Mouse (Mus musculus): ENCODE results near the gene Glb1.
A peak's percentile ranks its signal among the peaks of the same experiment; 100 is the strongest.

Gene Glb1

DNA sequence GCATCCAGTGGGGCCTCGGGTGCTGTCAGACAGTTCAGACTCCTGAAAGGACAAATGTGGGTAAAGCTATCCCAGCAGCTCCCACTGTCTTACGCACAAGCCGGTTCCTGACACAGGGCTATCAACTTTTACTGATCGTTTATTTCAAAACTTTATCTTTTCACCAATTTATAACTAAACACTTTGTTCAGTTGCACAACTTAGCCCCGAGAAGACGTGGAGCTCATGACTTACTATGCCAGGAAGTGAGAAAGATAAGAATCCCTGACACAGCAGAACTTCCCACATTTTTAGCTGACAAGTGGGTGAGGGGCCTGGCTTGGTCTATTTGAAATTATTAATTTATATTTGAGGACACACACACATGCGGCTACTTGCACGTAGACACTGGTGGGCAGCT, 6.2 kb upstream of the Glb1 start:
- DNase-seq (ENCODE audit: low read depth, low spot score): no peak

DNA sequence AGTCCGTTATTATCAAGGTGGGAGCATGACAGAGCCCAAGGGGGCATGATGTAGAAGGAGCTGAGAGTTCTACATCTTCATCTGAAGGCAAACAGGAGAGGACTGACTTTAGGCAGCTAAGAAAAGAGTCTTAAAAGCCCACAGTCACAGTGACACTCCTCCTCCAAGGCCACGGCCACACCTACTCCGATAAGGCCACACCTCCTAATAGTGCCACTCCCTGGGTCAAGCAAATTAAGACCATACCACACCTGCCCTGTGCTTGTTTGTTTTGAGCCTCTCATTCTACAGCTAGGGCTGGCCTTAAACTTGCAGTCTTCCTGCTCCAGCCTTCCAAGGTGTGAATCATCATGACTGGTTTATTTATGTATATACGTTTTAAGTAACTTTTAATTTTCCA, 5.6 kb upstream of the Glb1 start:
- peak; percentile 88 for DNase-seq (ENCODE audit: low read depth, low spot score)

DNA sequence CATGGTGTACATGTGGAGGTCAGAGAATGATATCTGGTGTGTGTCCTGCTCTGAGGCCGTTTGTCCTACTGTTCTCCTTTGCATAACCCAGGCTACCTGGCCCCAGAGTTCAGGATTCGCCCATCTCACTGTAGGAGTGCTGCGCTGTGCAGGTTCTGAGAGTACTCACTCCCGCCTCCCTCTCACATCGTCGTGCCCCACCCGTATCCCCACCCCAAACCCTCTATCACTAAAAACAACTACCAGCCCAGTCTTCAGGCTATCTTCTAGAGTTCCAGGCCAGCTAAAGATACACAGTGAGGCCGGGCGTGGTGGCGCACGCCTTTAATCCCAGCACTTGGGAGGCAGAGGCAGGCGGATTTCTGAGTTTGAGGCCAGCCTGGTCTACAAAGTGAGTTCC, 1.2 kb upstream of the Glb1 start:
- peak; percentile 62 for DNase-seq (ENCODE audit: low read depth, low spot score)

DNA sequence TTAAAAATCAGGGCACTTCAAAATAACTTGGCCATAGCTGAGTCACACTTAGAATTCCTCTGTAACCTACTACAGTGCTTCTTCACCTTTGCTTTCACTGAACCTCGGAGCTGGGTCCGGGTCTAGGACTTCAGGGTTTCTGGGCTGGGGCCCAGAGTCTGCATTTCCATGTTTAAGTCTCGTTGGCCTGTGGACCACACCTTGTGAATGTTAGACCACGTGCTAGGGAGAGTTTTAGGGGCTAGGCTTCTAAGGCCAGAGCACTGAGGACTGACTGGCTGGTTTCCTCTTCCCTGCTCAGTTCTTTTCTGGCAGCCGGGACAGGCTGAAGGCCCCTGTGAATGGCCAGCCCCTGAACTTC, 308 bp upstream of the Glb1 start:
- DNase-seq (ENCODE audit: low read depth, low spot score): no peak

DNA sequence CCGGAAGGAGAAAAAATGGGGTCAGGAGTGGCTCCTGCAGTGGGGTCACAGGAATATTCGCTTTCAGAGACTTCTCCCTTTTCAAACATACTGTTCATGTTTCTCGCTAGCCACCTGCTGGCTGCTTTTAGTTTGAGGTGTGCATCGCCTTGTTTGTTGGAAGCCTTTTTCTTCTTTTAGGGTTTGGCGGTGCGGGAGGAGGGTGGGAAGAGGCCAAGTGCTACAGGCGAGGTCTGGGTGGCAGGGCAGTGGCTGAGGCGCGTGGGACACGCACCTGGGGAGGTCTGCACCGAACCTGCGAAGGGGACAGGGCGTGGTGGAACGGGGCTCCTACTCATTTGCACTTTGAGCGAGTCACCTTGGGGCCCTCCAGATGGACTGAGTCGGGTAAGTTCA, 807 bp downstream of the Glb1 start:
- peak; percentile 90 for DNase-seq (ENCODE audit: low read depth, low spot score)

DNA sequence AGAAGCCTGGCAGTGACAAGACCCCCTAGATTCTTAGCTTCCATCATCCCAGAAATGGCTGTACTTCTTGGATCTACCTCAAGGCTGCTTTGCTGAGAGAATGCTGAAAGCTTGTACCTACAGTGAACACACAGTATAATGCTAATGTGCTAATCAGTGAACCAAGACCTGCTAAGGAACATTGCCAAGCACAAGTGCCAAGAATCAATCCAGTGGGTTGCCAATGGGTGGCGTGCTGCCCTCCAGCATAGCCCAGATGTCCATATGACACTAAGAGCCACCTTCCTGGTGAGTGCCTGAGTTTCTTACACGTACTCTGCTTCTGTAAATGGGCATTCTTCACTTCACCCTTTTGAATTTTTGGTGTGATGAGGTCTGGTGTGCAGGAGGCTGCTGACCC, 6.8 kb downstream of the Glb1 start:
- DNase-seq (ENCODE audit: low read depth, low spot score): no peak

DNA sequence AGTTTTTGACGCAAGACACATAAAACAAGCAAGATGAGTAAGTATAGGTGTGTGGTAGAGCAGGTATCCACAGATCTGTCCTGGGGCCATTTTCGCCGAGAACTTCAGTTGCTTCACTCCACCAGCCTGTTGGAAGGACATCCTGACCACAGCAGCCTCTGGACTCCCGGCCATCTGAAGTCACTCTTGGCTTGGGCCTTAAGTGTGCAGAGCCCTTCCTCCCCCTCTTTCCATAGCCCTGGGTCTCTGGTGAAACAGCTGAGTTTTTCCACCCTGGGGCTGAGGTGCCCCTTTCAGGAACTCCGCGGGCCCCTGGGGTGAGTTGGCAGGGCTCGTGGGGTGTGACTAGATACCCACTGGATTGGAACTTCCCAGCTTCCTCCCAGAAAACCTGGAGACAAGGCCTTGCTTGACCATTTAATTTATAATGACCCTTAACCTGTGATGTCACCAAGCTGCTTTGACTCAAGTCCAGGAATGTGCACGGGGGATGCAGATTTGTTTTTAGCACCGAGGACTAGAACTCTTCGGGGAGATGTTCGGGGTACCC, 9.5 kb downstream of the Glb1 start:
- DNase-seq (ENCODE audit: low read depth, low spot score): no peak

DNA sequence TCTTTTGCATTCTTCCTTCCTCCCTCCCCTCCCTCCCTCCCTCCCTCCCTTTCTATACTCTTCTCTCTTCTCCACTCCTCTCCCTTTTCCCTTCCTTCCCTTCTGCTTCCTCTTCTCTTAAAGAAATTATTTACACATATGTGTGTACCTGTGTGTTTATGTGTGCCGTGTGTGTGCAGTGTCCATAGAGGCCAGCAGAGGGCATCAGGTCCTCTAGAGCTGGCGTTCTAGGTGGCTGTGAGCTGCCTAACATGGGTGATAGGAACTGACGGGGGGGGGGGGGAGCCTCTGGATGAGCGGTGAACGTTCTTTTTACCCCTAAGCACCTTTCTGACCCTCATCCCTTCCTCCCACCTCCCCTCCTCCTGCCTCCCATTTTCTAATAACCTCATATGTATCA, 10.4 kb downstream of the Glb1 start:
- DNase-seq (ENCODE audit: low read depth, low spot score): peak; percentile 55

DNA sequence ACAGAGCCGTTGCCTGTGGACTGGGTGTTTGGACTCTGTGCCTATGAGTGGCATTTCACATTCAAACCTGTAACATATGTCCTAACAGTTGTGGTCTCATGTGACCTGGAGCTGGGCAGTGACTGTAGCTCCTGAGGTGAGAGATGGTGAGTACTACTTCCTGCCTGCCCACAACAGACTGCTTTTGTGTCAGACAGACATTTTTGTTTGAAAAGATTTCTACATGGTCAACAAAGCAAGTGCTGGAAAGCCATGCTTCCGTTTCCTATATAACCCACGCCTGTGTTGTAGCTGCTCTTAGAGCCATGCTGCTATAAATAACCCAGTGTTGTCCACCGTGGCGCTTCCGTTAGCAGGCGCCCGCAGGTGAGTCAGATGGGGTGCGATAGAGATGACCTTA, 11.5 kb downstream of the Glb1 start:
- DNase-seq (ENCODE audit: low read depth, low spot score): no peak

DNA sequence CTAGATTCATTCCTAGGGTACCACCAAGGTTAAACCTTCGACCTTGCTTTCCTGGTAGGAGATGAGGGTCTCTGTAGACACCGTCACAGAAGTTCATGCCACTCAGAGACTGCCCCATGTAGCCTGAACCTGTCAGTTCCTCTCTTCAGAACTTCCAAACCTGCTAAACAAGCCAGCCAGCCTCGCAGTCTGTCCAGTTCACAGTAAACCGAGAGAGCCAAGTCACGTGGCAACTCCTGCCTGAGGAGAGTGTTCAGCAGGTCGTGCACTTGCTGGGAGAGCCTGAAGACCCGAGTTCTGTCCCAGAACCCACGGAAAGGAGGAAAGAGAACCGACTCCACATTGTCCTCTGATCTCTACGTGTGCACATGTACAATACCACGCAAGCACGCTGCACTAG, 13.0 kb downstream of the Glb1 start:
- no peak for DNase-seq (ENCODE audit: low read depth, low spot score)

DNA sequence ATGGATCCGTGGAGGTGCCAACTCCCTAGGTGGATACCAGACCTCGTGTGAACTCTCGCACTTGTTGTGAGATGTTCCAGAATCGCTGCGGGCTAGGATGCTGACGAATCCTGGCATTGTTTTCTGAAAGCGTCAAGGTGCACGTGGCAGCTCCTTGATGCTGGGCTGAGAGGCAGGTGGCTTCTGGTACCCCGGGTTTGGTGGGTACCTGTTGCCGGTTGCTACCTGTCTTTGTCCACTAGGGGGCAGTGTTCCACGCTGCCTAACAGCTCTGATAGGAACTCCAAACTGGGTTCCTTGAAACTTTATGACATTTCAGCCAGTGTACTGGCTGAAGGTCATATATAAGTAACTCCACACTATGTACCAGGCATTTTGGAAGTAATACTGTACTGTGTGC, 14.8 kb downstream of the Glb1 start:
- DNase-seq (ENCODE audit: low read depth, low spot score): peak; percentile 54

DNA sequence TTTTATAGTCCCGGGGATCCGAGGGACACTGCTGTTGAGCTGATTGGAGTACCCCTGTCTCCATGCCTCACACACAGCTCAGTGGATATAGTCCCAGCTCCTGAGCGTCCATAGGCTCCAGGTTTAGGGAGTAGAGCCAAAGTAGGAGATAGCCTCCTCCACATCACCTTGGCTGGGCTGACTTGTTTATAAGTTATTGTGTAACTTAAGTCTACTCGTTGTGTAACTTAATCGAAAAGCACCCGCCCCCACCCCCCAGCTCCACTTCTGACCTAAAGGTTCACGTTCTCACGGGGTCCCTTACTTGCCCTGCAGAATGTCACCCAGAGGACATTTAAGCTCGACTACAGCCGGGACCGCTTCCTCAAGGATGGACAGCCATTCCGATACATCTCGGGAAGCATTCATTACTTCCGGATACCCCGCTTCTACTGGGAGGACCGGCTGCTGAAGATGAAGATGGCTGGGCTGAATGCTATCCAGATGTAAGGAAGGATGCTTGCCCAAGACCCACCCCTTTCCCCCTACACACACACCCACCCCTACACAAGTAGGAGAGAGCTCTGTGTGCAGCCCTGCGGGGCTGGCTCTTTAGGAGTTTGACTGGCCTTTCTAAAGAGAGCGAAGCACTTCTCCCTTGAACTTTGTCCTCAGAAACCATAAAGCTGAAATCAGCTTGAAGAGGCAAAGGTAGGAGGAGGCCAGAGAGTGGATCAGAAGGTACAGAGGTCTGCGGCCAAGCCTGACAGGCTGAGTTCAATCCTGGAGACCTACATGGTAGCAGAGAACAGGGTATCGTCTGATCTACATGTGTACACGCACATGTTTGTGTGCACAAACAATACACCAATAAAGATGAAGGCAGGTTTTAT, 16.0 kb downstream of the Glb1 start:
- DNase-seq (ENCODE audit: low read depth, low spot score): no peak

DNA sequence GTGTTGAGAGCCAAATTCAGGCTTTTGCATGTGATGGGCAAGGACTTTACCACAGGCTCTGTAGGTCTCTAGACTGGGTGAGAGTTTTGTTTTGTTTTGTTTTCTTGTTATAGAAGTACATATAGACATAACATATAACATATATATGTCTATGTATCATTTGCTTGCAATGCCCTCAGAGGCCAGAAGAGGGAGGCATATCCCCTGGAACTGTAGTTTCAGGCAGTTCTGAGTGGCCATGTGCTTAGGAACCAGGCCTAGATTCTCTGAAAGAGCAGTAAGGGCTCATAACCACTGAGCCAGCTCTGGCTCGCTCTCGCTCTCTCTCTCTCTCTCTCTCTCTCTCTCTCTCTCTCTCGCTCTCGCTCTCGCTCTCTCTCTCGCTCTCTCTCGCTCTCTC, 17.3 kb downstream of the Glb1 start:
- peak; percentile 81 for DNase-seq (ENCODE audit: low read depth, low spot score)

DNA sequence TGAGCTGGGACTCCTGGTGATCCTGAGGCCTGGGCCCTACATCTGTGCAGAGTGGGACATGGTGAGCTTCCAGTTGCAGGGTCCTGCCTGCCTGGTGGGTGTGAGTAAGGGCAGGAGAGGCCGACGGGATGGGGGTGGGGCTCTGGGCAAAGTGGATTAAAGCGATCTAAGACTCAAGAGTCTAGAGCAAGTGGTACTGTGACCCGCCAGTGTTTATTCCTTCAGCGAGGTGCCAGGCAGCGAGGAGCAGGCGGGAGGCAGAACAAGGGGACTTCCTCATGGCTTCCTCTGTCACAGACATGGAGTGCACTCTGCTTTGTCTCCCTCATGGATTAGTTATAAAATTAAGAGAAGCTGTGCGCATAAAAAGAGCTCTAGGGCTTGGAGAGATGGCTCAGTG, 19.6 kb downstream of the Glb1 start:
- DNase-seq (ENCODE audit: low read depth, low spot score): peak; percentile 53

DNA sequence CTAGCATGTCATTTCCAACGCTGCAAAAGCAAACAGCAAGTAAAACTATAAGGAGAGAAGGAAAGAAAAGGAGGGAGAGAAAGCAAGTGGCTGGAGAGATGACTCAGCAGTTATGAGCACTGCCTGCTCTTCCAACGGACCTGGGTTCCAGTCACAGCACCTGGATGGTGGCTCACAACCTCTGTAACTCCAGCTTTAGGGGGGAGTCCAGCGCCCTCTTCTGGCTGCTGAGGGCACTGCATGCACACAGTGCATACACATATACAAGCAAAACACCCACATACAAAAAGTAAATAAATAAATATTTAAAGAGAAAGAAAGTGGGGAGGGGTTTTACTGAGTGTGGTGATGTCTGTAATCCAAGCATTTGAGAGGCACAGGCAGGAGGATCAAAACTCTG, 20.2 kb downstream of the Glb1 start:
- peak; percentile 50 for DNase-seq (ENCODE audit: low read depth, low spot score)

DNA sequence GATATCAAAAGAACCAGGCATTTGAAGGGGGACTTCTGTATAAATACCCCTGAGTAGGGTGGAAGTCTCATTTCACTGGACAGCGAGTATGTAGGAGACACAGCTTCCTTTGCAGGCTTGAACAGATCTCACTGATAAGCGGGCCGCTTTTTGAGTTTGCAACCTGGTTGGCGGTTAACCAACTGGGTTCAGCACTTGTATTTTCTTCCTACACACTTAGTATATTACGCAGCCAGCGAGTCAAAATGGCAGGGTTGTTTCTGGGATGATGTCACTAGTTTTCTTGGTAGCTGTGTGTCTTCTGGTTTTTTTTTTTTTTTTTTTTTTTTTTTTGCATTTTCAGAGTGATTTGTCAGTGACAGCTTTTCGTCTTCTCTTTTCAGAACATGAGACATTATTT, 20.9 kb downstream of the Glb1 start:
- DNase-seq (ENCODE audit: low read depth, low spot score): no peak

DNA sequence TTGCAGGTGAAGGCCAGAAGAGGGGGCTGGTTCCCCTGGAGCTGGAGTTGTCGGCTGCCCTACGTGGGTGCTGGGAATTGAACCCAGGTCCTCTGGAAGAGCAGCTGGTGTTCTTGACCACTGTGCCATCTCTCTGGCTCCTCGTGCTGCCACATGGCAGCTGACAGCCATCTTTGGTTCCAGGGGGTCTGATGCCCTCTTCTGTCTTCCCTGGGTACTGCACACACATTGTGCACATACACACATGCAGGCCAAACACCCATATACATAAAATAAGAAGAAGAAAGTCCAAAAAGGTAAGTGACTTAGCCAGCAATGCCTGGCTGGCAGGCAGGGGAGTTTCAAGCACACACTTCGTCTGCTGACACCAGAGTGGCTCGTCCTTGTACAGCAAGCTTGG, 24.7 kb downstream of the Glb1 start:
- DNase-seq (ENCODE audit: low read depth, low spot score): peak; percentile 63

DNA sequence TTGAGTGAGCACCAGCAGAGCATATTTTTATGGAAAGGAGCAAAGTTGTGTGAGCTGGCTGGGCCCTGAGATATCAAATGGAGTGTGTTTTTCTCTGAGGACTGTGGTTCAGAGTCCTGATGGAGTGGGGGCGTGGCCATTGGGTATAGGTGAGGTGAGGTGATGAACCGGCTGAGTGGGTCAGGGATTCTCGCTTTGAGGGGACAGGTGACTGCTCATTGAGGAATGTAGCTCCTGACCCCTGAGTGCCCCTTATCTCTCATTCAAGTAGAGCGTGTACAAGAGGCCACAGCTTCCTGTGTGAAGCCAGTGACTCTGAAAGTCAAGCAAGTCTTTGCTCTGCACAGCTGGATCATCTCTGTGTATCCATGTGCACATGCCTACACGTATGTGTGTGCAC, 25.3 kb downstream of the Glb1 start:
- no peak for DNase-seq (ENCODE audit: low read depth, low spot score)

DNA sequence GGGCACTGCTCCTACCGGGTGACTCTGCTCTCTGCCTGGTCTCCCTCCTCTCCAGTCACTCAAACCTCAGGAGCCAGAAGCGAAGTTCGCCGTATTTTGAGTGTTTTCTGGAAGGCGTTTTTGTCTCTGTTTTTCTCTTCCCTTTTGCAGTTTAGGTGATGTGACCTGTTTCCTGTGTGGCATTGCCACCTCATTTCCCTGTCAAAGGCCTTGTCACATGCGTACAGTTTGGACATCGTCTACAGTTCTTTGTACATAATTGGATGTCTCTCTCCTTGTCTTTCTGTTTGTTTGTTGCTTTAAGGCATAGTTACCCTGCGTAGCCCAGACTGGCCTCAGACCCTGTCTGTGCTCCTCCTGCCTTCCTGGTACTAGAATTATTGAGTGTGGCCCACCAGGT, 26.5 kb downstream of the Glb1 start:
- DNase-seq (ENCODE audit: low read depth, low spot score): no peak

DNA sequence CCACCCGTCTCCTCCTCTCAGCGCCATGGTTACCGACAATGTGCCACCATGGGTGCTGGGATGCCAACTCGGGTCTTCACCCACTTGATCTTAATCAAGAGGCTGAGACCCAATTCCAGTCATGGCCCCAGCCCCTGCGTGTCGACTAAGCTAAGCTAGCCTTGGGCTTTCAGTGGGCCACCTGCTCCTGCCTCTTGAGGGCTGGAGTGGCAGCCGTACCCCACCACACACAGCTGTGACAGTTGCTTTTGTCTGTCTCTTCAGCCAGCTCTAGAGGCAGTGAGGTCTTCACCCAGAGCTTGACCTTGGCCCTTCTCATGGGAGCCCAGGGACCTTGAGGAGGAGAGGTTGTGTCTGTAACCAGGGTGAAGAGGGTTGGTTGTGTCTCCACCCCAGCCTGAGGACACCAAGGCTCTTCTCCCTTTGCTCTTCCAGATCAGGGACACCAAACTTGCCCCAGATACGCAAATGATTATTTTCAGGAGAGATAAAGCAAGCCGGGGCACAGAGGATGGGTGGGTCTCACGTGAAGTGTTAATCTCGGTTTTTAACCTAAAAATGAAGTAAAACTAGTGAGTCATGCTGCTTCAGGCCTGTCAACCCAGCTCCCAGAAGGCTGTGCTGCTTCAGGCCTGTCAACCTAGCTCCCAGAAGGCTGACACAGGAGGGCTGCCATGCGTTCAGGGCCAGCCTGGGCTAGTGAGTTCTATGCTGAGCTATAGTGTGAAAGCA, 27.4 kb downstream of the Glb1 start:
- no peak for DNase-seq (ENCODE audit: low read depth, low spot score)

DNA sequence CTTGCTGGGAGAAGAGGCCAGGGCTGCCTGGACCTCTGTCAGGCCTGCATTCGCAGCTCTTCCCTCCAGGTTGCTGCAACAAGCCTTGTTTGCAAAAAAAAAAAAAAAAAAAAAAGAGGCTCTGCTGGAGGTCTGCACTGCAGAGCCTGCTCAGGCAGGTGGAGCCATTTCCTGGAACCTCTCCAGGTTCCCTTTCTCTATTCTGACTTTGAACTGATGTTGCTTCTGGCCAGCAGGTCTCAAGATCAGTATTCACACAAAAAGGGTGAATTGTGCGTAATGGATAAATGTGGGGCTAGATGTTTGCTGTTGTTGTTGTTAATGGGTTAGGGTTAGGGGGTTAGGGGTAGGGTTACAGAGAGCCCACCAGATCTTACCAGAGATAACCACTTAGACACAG, 34.8 kb downstream of the Glb1 start:
- DNase-seq (ENCODE audit: low read depth, low spot score): peak; percentile 37

DNA sequence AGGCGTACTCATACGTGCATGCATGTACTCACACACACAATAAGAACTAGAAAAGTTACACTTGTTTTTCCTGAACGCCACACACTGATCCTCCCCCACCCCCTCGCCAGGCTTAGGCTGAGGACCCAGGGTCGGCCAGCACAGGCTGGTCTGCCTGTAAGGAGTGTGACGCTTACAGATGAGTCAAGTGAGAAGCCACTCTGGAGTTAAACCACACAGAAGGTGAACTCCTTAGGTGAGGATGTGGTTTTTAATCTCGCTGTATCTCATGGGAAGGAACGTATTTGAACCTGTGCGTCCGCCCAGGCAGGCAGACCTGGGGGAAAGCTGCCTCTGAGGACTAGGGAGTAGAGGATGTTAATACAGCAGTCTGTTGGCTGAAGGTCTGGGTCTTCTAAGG, 39.7 kb downstream of the Glb1 start:
- DNase-seq (ENCODE audit: low read depth, low spot score): no peak

DNA sequence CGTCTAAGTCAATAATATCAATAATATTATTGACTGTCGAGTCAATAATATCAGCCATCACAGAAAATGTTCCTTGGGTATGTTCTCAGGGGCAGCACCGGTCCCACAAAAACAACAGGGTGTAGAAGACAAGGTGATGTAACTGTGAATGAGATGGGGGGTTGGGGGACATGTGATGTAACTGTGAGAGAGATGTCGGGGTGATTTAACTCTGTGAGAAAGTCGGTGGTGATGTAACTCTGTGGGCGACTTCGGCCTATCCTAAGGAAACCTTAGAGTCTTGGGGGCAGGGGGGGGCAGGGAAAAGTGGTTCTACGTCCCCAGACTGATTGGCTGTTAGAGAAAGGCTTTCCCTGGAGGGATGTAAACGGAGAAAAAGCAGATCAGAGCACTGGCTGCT, 41.3 kb downstream of the Glb1 start:
- no peak for DNase-seq (ENCODE audit: low read depth, low spot score)
